Mouse (Mus musculus) CD4-positive, CD25-positive, alpha-beta regulatory T cell, adult 2 months (primary cell): ENCODE measurements around the gene Suox.
"Not testable (repeated sequence)": the region's sequence is repeated elsewhere in the genome, so short reads cannot be mapped to it uniquely, and the experiment has no call there.

Experiments
- DNase-seq: peaks from one replicate; pipeline ENCODE4 v3.0.0-alpha.2; 2012; ENCODE audit warnings: low read depth, low spot score

The Suox gene

GRCm38 (mm10) chr10:128664808-128665207 is 9.1 kb downstream of the Suox start:
- no peak for DNase-seq

- DNase-seq = peak; percentile 29
Measured at GRCm38 (mm10) chr10:128663441-128664220, 10.2 kb downstream of the Suox start.

DNA sequence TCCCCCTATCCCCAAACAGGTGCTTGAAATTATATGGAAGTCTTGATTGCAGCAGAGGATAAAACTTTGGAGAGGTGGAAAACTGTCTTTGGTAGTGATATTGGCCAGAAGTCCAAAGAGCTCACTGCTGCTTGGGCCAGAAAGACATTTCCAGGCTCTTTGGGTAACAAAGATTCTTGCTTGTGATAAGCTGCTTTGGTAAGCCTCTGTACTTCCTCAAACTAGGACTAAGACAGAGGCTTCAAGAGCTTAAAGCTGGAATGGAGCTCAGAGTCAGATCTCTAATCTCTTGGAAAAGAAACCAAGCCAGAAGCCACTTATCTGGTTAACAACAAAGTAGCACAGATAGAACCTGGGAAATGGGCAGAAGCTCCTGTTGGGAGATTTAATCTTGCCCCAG is 11.4 kb downstream of the Suox start:
- DNase-seq = no peak

DNA sequence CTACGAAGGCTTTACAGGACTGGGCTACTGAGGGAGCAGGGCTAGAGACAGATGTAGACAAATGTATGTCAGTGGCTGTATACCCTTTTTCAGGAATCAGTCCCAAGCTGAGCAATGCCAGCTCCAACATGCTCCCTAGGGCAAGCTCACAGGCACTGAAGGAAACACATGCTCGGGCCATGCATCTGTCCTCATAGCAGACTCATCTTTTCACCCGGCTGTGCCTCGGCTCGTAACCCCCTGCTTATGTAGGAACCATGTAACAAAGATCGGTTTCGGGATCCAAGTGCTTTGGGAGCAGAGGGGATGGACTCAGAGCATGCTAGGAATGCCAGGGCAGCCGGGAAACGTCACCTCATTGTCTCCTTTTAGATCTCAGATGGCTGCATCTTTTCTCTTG is 14.4 kb downstream of the Suox start:
- DNase-seq = no peak

DNA sequence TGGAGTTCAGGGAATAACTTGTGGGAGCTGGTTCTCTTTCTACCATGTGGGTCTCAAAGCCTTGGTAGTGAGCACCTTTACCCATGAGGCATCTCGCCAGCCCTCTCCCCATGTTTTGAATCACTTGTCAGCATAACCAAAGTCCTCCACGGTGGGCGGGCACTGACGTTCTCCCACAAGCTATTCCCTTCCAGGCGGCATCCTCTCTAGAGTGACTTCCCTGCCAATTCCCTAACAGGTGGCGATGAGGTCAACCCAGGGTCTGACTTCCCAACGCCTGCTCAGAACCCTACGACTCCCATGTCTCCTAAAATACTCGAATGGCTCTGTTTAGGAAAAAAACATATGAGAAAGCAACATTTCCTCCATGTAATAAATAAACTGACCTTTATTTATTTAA is 16.0 kb downstream of the Suox start:
- DNase-seq = no peak

- no peak for DNase-seq
Measured at GRCm38 (mm10) chr10:128656731-128657130, 17.1 kb downstream of the Suox start.

DNA sequence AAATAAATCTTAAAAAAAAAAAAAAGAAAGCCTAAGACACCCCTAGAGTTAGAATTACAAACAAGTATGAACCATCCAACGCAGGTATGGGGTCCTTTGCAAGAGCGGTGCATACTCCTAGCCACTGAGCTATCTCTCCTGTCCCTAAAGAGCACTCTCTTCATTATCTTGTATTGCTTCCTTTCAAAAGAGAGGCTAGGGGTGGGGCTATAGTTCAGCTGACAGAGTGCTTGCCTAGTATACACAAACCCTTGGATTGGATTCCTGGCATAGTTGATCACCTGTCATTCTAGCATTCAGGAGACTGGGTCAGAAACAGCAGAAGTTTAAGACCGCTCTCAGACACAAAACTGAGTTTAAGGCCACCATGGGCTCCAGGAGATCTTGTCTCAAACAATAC is 18.6 kb downstream of the Suox start:
- DNase-seq = no peak

GRCm38 (mm10) chr10:128653866-128654265 is 20.0 kb downstream of the Suox start:
- DNase-seq = no peak

GRCm38 (mm10) chr10:128646139-128647089 is 27.5 kb downstream of the Suox start:
- DNase-seq = peak; percentile 72

DNA sequence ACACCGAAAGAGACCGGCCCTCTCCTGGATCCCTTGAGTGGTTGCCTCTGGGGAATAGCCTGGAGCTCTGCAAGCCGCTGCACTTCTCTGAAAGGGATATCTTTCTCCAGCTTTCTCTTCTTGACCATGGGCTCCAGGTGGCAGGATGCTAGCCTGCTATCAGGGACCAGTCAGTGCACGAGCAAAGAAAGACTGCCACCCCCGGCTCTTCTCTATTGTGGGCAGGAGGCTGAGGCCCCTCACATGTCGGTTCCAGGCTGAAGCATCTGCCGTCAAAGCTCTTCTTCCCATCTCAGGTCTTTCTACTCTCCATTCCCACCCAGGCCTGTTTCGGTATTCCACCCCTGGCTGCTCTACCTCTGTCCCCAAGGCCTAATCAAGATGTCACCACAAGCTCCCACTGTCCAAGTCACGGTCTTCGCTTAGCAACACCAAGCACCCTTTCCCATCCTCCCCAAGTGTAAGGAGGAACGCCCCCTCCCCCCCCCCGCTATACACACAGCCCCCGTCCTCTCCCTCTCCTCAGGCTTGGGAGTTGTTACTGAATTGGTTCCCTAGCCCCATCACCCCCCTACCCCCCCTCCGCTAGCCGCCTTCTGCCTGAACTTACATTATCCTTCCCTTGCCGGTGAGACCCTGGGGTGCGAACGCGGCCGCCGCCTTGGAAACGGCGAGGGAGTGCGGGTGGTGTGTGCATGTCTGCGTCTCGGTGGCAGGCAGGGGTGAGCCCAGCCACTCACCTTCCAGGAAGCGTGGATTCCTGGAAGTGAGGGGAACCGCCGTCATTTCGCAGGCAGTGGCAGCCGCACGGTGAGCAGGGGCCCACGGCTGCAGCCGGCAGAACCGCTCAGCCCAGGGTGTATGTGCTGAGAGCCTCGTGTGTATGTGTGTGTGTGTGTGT is 28.5 kb downstream of the Suox start, which contains the start of gene Ikzf4:
Ikzf4 (minus strand) TSS at position 881 of the 901 bp plus-strand sequence.
- DNase-seq = peak; percentile 84

GRCm38 (mm10) chr10:128642749-128643148 is 31.1 kb downstream of the Suox start:
- DNase-seq = peak; percentile 72

DNA sequence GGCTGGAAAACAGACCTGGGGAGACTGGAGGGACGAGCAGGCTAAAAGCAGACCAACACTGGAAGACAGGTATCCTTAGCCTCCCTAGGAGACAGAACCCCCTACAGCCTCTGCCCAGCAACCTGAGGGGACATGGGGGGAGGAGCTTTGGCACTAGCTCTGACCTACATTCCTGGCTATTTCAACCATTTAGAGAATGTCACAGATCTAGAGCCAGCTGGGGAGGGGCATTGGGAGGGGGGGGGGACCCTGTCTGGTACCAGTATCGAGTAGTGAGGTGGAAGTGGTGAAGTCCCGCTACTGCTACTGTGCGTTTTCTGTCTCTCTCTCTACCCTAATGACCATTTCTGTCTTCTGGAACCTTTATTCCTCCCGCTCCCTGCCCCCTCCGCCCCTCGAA is 32.0 kb downstream of the Suox start:
- peak; percentile 41 for DNase-seq

DNA sequence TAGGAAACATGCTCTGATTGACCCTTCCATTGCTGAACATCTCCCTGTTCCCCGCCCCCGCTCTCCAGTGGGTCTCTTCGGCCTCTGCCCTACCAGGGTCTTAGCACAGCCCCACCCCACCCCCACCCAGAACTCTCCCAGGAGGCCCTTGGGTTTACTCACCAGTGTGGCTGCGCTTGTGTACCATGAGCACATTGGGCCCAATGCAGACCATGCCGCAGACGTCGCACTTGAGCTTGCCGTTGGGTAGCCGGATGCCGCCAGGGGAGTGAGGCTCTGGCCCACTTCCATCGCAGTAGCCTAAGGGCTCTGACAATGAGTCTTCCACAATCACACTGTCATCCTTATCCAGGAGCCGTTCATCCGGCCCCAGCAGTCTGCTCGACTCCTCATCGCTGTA is 33.0 kb downstream of the Suox start:
- DNase-seq = peak; percentile 57

DNA sequence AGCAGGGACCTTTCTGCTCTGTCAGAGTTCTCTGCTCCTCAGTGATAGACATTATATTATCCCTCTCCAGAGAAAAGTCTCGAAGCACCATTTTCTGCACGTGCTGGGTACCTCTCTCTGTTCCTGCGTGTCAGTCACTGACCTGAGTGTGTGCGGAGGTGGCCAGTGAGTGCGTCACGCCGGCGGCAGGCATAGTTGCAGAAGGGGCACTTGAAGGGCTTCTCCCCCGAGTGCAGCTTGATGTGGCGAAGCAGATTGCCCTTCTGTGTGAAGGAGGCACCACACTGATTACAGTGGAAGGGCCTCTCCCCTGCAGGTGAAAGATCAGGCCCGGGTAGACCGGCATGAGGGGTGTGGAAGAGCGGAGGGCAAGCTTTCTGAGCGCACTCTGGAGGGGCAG is 33.9 kb downstream of the Suox start:
- peak; percentile 48 for DNase-seq

DNA sequence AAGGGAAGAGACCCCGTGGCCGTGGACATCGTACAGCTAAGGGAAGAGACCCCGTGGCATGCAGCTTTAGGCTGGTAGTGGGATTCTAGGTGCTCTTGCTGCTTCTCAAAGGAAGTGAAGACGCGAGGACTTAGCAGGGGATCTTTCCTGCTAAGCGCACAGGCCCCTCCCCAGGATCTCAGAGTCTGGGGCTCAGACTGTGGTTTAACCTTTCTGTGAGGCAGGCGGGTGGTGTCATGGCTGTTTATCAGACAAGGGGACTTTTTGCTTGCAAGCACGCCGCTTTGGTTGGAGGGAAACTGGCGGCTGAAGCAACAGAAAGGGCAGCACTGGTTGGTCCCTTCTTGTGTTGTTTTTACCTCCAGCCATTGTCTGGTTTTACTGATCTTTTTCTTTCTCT is 36.9 kb downstream of the Suox start:
- peak; percentile 94 for DNase-seq

DNA sequence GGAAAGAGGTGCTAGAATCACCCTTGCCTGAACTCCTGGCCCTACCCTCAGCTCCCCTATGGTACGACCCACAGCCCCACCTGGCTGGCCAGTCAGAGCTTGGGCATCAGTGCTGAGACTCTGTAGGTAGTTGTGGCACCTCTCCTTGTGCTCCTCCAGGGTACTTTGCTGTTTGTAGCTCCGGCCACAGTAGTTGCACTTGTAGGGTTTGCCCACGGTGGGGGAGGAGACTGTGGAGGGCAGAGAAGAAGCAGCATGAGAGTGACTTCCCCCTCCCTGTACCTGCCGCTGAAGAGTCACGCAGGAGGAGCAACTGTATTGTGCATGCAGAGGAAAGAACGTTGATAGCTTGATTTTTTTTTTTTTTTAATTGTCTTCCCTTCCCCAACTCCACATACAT is 37.3 kb downstream of the Suox start:
- DNase-seq = peak; percentile 77

DNA sequence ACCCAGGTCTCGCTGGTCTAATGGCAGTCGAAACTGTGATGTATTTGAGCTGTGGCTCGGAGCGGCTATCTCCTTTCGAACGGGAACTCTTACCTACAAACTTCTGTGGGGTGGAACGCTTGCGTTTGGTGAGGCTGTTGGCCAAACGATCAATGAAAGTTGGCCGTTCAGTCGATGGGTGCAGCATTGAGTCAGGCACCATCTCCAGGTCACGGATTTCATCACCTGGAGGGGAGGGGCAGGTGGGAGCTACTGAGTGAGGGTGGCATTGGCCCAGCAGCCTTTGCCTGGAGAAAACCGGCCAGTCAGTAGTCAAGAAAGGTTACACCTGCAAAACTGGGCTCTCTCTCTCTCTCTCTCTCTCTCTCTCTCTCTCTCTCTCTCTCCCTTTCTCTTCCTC is 38.2 kb downstream of the Suox start:
- no peak for DNase-seq

DNA sequence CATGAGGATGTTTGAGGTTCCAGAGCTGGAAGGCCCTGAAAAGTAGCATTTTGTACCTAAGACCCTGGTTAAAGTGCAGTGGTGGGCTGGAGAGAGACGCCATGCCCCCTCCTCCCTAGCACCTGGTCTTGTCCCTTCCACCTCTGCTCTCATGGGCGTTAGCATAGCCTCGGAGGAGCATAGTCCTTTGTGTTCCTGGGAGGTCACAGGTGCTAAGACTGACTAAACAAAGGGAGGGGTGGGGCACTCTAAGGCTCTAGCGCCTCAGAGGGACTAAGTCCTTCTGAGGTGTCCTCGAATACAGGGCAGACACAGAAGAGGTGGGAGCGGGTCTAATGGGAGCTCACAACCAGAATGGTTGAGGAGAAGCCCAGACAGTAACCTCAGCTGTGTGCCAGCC is 42.3 kb downstream of the Suox start:
- no peak for DNase-seq

GRCm38 (mm10) chr10:128630306-128630705 is 43.6 kb downstream of the Suox start:
- not testable (repeated sequence) for DNase-seq

GRCm38 (mm10) chr10:128629746-128630145 is 44.1 kb downstream of the Suox start:
- no peak for DNase-seq
